Mouse (Mus musculus): ENCODE data around the gene F2.

GRCm38 (mm10) chr2:91638931-91639330 lies 2.7 kb upstream of the F2 start:
- TF ChIP-seq FLI1 (IDR thresholded peaks at IDR 0.05; ENCODE audit: low read length) (no peak), GATA1 (IDR thresholded peaks at IDR 0.05; ENCODE audit: borderline replicate concordance, low read length) (no peak)
